Mouse (Mus musculus): ENCODE results near the gene Irgm1.
"Not testable (repeated sequence)": the region's sequence is repeated elsewhere in the genome, so short reads cannot be mapped to it uniquely, and the experiment has no call there.

The Irgm1 gene

DNA sequence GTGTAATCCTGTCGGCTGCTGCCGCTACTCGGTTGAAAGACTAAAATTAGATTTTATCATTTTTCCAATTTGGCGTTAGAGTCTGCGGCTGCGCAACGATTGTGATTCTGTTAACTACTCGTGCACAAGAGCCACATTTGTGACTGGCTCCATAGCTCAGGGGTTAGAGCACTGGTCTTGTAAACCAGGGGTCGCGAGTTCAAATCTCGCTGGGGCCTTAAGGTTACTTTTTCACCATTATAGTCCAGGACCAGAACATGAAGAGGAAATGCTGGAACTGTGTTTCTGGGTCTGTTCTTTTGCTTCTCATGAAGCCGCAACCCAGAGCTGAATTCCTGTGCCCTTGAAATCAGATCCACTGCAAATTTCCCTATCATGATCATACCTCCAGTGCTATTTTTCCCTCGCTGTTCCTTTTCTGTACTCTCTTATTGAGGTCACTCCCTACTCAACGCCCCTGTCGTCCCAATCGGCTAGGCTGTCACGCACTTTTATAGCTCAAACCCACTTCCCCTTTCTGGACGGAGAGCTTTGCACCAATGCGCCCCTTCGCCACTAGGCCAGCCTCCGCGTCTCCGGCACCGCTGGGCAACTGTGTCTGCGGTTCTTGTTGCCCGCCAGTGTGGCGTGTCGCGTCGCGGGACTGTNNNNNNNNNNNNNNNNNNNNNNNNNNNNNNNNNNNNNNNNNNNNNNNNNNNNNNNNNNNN is 17.9 kb downstream of the Irgm1 start:
- DNase-seq (ENCODE audit: low read depth, low spot score) = peak; percentile 62

DNA sequence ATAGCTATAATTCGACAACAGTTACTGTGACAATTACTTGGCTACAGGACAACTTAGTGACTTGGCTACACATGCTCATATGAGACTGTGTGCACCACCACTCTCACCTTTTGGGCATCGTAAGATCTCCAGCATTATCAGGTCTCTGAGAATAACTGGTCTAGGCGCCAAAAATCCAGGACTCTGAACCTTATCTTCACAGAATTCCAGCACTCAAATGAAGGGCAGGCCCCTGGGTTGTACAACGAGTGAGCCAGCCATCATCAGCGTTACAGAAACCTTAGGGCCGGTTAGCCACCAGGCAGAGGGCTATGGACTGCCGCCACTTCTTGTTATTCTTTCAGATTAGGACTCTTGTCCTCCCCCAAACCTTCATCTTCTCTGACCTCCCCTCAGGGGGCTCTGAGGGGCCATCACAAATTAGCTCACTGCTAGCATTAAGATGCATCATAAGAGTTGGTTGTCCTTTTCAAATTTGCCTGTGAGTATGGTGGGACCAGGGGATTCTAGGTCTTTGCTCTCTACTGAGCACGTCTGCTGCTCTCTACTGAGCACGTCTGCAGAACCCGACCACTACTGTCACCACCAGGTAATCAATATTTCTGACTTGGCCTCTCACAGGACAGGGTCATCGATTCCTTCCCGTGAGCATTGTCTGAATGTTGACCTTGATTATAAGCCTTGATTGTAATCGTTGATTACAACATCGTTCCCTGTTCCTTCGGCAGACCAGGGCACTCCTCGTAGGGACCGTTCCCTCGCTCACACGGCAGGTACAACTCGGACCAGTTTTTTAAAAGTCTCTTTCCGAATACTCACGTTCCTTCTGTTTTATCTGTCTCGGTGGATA is 18.6 kb downstream of the Irgm1 start:
- no peak for DNase-seq (ENCODE audit: low read depth, low spot score)

DNA sequence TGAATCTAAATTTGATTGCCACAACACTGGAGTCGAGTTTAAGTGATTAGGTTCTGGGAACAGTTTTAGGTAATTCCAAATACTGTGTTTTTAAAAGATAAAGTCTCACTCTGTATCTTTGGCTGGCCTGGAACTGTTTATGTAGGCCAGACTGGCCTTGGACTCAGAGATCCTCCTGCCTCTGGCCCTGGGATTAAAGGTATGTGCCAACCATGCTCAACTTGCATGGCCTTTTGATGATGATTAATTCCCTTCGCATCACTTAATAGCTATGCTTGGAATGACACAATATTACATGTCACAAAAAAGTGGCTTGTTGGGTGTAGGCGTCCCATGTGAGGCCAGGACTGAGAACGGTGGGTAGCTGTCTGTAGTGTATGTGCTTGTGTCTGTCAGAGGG is 19.3 kb downstream of the Irgm1 start:
- DNase-seq (ENCODE audit: low read depth, low spot score) = no peak

DNA sequence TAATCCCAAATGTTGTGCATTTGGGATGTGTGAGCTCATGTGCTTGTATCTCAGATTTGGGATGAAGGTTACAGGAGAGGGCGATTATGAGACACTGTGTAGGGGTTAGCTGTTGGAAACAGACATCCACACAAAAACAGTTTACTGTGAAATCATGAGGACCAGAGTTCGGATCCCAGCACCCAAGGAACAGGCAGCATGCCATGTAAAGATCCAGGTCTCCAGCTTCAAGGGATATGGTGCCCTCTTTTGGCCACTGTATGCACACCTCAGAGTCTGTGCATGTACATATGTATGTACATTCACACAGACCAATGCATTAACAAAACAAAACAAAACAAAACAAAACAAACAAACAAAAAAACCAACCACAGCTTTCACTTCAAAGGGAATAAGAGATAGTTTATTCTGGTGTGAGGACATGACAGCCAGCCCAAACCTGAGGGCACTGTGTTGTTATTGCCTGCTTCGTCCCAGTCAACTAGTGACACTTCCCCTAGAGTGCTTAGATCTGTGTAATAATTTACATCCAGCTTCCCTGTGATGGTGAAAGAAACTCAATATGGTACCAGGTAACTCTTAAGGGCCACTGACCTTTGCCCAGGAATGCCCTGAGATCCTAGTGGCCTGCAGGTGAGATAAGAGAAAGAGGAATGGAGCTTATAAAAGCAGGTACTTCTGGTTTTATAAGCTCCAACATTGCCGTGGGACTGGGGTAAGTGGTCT is 20.1 kb downstream of the Irgm1 start:
- DNase-seq (ENCODE audit: low read depth, low spot score) = no peak

DNA sequence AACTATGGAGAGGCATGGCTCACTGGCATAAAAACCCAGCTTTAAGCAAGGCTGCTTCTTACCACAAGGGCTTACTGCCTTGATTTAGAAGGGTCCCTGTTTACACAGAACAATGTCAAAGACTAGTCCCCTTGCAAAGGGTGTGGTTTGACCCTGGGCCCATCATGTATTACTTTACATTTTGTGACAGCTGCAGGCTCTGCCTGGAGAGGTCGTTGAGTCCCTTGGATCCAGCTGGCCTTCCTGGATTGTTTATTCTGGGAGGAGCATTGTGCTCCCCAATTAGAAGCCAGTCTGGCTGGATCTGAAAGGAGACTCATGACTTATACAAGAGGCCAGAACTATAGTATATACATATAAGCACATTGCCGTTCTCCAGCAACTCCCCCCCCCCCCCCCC is 21.2 kb downstream of the Irgm1 start:
- no peak for DNase-seq (ENCODE audit: low read depth, low spot score)

DNA sequence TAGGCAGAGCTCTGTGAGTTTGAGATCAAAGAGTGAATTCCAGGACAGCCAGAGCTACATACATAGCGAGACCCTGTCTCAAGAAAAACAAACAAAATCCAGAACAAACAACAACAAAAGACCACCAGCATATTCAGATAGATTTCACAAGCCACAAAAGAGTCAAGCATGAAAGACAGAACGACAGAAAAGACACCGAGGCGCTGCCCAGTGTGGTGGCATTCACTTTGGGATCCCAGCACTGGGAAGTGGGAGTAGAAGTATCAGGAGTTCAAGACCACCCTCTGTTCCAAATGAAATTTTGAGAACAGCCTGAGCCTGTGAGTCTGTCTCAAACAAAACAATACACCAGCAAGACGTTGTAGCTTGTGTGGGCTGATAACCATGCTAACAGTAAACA is 24.6 kb downstream of the Irgm1 start:
- no peak for DNase-seq (ENCODE audit: low read depth, low spot score)

DNA sequence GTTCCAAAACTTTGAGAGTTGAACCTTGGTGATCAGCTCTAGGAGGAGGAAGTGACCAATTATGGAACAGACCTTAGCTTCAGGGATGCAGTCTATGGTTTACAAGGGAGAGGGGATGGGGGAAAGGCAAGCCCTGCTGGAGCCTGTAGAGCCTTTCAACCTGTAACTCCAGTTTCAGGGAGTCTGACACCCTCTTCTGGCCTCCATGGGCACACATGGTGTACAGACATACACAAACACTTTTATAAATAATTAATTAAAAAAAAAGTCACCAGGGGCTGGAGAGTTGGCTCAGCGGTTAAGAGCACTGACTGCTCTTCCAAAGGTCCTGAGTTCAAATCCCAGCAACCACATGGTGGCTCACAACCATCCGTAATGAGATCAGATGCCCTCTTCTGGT is 25.1 kb downstream of the Irgm1 start:
- DNase-seq (ENCODE audit: low read depth, low spot score) = not testable (repeated sequence)

DNA sequence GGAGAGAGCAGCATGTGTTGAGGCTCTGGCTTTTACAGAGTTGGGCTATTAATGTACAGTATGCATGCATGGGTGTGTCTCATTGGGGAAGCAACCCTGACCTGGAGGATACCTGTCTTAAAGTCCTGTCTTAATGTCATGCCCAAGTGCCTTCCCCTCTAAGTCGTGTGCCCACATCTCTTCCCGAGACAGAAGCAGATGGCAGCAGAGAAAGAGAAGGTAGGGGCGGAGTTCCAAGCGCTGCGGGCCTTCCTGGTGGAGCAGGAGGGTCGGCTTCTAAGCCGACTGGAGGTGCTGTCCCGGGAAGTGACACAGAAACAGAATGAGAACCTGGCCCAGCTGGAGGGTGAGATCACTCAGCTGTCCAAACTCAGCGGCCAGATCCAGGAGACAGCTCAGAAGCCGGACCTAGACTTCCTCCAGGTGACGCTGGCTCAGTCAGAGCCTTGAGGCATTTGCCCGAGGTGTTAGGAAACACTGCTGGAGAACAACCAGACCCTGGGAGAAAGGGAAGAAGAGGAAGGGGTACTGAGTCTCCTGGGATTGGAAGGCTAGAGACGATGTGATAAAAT is 26.2 kb downstream of the Irgm1 start:
- no peak for DNase-seq (ENCODE audit: low read depth, low spot score)

DNA sequence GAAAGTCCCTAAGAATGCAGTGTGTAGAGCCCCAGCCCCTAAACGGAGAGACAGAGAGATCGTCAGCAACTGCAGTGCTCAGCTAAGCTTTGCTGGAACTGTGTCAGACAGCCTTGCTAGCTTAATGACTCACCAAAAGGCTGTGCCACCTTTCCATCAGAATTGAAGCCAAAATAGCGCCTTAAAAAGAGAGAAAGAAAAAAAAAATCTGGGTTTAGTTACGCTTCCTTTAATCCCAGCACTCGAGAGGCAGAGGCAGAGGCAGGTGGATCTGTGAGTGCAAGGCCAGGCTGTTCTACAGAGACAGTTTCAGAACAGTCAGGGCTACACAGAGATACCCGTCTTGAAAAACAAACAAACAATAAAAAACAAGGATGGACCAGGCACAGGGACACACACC is 27.2 kb downstream of the Irgm1 start:
- DNase-seq (ENCODE audit: low read depth, low spot score) = no peak

DNA sequence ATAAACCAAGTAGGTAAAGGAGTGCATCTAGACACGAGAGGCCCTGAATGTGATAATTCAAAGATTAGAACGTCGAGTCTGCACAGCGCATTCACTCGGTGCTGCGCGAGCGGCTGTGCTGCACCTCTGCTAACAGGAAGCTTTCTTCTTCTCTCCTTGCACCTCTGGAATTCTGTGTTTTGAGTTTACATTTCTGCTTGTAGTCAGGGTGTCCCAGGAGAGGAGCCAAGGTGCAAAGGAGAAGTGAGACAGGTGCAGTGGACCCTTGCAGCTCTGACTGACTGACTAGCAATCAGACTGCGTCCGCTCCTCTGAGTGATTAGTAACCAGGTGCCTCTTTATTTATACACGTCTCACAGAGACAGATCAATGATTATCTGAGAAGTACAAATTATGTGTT is 28.3 kb downstream of the Irgm1 start:
- DNase-seq (ENCODE audit: low read depth, low spot score) = no peak

DNA sequence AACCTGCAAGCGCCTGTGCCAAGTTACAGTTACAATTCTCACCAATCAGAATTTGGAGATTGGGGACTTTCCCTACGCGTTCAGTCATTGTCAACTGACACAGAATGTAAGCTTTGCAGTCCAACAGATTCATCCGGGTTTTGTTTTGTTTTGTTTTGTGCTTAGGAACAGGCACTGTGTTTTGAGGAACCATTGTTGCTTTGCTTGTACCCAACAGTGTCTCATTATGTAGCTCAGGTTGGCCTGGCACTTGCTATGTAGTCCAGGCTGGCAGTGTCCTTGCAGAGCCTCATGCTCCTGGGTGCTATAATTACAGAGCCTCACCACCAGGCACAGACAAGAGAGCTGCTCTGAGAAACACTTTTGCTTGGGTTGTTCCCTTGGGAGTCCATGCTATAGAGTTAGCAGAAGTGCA is 29.1 kb downstream of the Irgm1 start:
- no peak for DNase-seq (ENCODE audit: low read depth, low spot score)

DNA sequence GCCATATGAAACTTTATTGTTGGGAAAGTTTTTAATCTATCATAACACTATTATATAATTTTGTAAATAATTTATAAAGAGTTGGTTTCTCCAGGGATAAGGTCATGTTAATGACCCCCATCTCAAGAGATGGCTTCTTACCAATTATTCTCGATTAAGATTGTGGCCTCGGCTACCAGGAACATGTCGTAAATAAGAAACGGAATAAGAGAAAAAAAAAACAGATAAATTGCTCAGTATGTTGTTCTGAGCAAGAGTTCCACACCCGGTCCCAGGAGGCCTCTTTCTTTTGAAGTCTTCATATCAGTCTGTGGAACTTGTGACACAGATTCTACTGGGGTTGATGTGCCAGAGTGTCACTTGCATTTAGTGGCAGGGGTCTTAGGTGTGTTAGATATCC is 30.3 kb downstream of the Irgm1 start:
- no peak for DNase-seq (ENCODE audit: low read depth, low spot score)

DNA sequence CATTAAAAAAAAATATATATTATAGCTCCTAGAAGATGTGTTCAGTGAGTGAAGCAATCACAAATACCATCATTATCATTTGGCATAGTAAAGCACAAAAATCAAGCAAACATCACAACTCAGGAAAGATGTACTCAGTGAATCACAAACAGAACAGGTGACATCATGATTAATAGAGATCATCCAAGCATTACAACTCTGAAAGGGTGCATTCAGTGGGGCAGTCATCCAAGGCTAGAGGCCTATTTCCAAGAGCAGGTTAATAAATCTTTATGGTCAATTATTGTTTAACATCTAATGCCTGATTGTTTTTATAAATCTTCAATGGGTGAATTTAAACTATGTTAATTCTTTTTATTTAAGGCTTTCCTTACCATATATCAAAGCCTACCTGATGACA is 30.7 kb downstream of the Irgm1 start:
- no peak for DNase-seq (ENCODE audit: low read depth, low spot score)

DNA sequence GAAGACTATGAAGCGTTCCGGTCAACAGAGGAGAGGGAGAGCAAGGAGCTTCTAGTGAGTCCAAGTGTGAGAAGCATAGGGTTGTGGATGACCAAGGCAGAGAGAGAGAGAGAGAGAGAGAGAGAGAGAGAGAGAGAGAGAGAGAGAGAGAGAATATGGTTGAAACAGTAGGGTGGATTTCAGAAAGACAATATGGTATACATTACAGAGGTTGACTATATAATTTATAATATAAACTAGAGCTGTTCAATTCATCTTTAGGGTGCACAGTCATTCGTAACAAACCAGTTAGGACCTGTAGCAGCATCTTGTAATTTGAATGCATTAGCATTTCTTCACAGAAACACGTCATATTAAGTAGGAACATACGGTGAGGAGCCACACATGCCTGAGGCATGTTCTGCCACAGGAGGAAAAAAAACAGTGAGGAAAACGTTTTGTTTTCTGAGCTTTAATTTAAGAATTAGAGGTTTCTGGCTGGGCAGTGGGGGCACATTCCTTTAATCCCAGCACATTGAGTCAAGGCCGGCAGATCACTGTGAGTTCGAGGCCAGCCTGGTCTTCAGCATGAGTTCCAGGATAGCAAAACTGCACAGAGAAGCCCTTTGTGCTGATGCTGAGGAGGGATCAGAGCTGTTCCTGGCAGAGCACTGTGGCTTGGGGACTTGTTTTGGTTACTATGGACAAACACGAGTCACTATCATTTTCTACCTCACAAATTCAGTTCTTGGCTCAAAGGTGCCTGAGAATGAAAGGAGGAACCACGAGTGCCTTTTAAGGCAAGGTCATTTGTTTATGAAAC is 32.4 kb downstream of the Irgm1 start:
- no peak for DNase-seq (ENCODE audit: low read depth, low spot score)

DNA sequence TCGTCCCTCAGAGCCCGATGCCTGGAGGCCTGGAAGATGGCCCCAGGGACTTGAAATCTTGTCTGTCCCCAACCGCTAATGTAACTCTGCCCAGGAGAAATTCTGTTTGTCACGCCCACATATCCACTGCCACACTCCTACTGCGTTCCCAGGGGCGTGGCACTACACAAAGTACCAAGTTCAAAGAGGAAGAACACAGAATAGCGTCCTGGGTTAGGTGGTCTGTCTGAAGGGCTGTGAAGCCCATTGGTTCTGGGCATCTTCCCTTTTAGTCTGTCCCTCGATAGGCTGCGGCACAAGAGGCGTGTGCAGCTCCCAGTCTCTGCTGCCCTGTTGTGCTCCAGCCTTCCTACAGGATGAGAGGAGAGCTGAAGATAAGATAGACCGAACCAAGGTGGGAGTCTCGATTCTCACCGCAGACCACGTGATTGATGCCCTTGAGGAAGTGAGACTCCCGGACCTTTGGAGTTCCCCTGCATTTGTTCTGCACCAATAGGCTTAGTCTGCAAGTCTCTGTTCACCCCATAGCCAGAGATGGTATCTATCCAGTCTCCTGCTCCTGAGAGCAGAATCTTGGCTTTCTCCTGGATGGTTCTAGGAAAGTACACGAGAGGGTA is 33.2 kb downstream of the Irgm1 start:
- DNase-seq (ENCODE audit: low read depth, low spot score) = no peak

DNA sequence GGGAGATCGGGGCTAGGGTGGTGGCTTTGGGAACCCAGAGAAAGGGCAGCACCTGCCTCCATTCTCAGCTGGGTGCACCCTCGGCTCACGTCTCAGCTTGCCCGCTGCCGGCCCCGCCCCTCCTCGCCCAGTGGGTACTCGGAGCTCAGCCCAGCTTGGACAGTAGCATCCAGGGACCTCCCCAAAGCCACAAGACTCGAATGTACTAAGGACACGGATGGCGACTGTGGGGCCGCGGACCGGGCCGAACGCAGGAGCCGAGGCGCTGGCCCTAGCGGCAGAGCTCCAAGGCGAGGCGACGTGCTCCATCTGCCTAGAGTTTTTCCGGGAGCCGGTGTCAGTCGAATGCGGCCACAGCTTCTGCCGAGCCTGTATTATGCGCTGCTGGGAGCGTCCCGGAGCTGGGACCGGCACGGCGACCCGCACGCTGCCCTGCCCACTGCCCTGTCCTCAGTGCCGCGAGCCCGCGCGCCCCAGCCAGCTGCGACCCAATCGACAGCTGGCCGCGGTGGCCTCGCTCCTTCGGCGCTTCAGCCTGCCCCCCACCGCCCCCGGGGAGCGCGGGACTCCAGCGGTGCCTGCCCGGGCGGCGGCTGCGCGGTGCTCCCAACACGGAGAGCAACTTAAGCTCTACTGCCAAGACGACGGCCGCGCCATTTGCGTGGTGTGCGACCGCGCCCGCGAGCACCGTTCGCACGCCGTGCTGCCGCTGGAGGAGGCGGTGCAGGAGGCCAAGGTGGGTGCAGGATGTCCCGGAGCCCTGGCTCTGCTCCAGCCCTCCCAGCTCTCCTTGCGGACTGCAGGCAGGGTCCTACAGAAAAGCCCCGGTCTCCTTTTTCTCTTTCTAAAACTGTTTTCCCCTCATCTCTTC is 33.9 kb downstream of the Irgm1 start:
- no peak for DNase-seq (ENCODE audit: low read depth, low spot score)

DNA sequence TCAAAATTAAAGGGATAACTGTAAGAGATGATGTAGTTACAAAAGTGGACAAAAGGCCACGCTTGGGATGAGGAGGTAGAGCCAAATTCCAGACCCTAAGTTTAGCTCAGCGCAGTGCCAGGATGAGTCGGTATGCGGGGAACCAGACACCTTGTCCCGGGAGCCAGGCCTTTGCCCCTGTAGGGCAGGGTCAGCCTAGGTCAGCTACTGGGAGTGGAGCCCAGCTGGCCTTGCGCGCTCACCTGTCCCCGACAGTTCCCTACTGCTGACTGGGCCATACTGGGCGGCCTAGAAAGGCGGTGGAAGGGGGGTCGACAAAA is 34.5 kb downstream of the Irgm1 start:
- DNase-seq (ENCODE audit: low read depth, low spot score) = no peak

DNA sequence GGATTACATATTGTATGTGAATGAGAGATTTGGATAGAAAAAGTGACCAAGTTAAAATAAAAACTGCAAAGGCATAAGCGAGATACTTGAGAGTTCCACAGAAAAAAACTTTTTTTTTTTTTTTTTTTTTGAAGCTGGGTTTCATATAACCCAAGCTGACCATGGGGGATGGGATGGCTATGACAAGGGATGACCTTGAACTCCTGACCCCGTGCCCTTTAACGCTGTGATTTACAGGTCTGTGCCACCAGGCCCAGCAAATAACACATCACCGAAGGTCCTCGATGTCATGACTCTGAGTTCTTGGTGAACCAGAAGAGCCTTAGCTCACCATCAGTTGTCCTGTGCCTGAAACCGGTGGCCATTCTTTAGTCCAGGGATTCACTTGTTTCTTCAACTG is 35.6 kb downstream of the Irgm1 start:
- DNase-seq (ENCODE audit: low read depth, low spot score) = no peak

DNA sequence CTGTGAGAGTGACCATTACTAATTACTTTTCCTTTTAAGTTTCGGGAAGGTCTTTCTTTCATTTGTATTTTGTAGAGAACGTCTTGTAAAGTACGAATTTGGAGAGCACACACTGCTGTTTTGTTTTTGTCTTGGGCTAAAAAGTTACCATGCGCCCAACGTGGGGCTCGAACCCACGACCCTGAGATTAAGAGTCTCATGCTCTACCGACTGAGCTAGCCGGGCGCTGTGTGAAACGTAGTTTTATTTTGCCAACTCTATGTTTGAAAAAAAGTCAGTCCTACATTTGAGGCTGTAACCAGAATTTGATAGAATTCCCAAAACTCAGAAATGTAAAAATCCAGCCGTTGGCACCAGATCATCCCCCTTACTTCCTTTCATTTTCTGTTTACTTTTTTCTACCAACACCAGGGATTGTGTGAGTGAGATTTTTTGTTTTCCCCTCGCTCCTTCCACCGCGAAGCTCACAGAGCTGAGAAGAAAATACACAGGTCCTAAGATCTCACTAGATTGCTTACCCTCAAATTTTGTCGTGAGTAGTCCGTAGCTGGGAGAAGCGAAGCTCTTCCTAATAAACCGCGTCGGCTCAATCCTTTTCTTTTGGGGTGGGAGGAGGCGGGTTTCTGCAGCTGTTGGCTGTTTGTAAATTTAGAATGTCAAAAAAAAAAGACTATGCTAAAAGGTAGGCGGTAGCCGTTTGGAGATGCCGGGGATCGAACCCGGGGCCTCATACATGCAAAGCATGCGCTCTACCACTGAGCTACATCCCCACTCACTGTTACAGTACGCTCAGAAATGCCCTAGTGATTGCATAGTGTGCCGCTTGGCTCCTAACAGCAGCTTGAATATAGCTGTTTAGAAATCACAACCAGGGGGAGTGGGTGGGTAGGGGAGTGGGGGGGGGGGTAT is 37.5 kb downstream of the Irgm1 start:
- peak; percentile 71 for DNase-seq (ENCODE audit: low read depth, low spot score)
